Mouse (Mus musculus) MEL (cell line): ENCODE measurements at regions not wholly inside any gene's neighbourhood (a gene's known extent, or its start where the extent isn't known, plus 50 kb on each side); places are given as distances from the start of the nearest gene placed in this dataset.

Experiments
- DNase-seq: peaks from one replicate; pipeline ENCODE4 v3.0.0; 2011; ENCODE audit warnings: low read depth, low spot score
- H3K27ac ChIP-seq: 2 replicates; pipeline ENCODE4 v1.5.1; 2012; ENCODE audit warnings: low read depth, mild to moderate bottlenecking, control low read depth, low read length, moderate library complexity; ENCODE audit not compliant: control insufficient read depth
- H3K27me3 ChIP-seq, 2 experiments: fragments of 150-350 bp in 1 of 2; sonication (generic) in 1 of 2; 2 replicates each; pipeline ENCODE4 v1.6.1; 2012; ENCODE audit warnings: low read length in 2 of 2, mild to moderate bottlenecking in 2 of 2, improper control_type of control experiment in 1 of 2, moderate library complexity in 1 of 2; ENCODE audit not compliant: insufficient read depth in 2 of 2, control insufficient read depth in 1 of 2
- H3K36me3 ChIP-seq, 2 experiments: 2 replicates each; pipeline ENCODE4 v1.6.1; 2012 to 2014; ENCODE audit warnings: low read length in 2 of 2, improper control_type of control experiment in 1 of 2, inconsistent platforms in 1 of 2, mild to moderate bottlenecking in 1 of 2; ENCODE audit not compliant: insufficient read depth in 2 of 2, control insufficient read depth in 1 of 2
- H3K4me1 ChIP-seq, 2 experiments: fragments of 150-350 bp in 1 of 2; sonication (generic) in 1 of 2; 2 replicates each; pipeline ENCODE4 v1.6.1; 2012; ENCODE audit warnings: low read length in 2 of 2, improper control_type of control experiment in 1 of 2, mild to moderate bottlenecking in 1 of 2; ENCODE audit not compliant: insufficient read depth in 2 of 2, control insufficient read depth in 1 of 2
- H3K4me3 ChIP-seq, 2 experiments: fragments of 150-350 bp in 1 of 2; sonication (generic) in 1 of 2; 2 replicates each; pipeline ENCODE4 v1.5.1; 2012; ENCODE audit warnings: low read depth in 2 of 2, low read length in 2 of 2, mild to moderate bottlenecking in 2 of 2, moderate library complexity in 2 of 2, control low read depth in 1 of 2, improper control_type of control experiment in 1 of 2; ENCODE audit not compliant: control insufficient read depth in 1 of 2, insufficient read depth in 1 of 2
- H3K79me2 ChIP-seq: 2 replicates; pipeline ENCODE4 v1.6.1; 2012; ENCODE audit warnings: mild to moderate bottlenecking, low read length, moderate library complexity; ENCODE audit not compliant: control insufficient read depth, poor library complexity, insufficient read depth
- H3K9ac ChIP-seq: 2 replicates; pipeline ENCODE4 v1.6.1; 2012; ENCODE audit warnings: low read depth, mild to moderate bottlenecking, control low read depth, low read length, moderate library complexity; ENCODE audit not compliant: control insufficient read depth, poor library complexity, severe bottlenecking
- H3K9me3 ChIP-seq: fragments of 150-350 bp; sonication (generic); replicated peaks from 2 replicates; pipeline ENCODE4 v1.6.1; 2012; ENCODE audit warnings: mild to moderate bottlenecking, low read length, improper control_type of control experiment, moderate library complexity; ENCODE audit not compliant: insufficient read depth
- CHD1 ChIP-seq: IDR thresholded peaks from 2 replicates; pipeline ENCODE4 v1.6.1; 2012; ENCODE audit warnings: low read depth, mild to moderate bottlenecking, inconsistent platforms, low read length, improper control_type of control experiment
- CTCF ChIP-seq, 3 experiments: IDR thresholded peaks in 2 of 3; conservative IDR thresholded peaks in 1 of 3; 2 replicates each; pipeline ENCODE4 v1.5.1; 2011 to 2012; ENCODE audit warnings: low read length in 3 of 3, low read depth in 2 of 3, mild to moderate bottlenecking in 2 of 3, improper control_type of control experiment in 1 of 3, inconsistent platforms in 1 of 3, mixed read lengths in 1 of 3, moderate library complexity in 1 of 3; ENCODE audit not compliant: control insufficient read depth in 1 of 3, insufficient read depth in 1 of 3, poor library complexity in 1 of 3, severe bottlenecking in 1 of 3
- E2F4 ChIP-seq: IDR thresholded peaks from 2 replicates; pipeline ENCODE4 v1.6.1; 2011; ENCODE audit warnings: low read depth, low read length, improper control_type of control experiment, borderline replicate concordance
- ELF1 ChIP-seq: IDR thresholded peaks from 2 replicates; pipeline ENCODE4 v1.6.1; 2014; ENCODE audit warnings: low read depth, mild to moderate bottlenecking, inconsistent platforms, low read length, improper control_type of control experiment, moderate library complexity
- ETS1 ChIP-seq: IDR thresholded peaks from 2 replicates; pipeline ENCODE4 v1.6.1; 2012; ENCODE audit warnings: low read depth, mild to moderate bottlenecking, inconsistent platforms, low read length, improper control_type of control experiment, moderate library complexity
- GATA1 ChIP-seq: IDR thresholded peaks from 2 replicates; pipeline ENCODE4 v1.6.1; 2011; ENCODE audit warnings: low read depth, low read length, improper control_type of control experiment
- HCFC1 ChIP-seq: IDR thresholded peaks from 2 replicates; pipeline ENCODE4 v1.6.1; 2012; ENCODE audit warnings: low read depth, mild to moderate bottlenecking, inconsistent platforms, low read length, improper control_type of control experiment, moderate library complexity
- KAT2A ChIP-seq: conservative IDR thresholded peaks from 2 replicates; pipeline ENCODE4 v1.6.1; 2012; ENCODE audit warnings: low read depth, low read length, improper control_type of control experiment, inconsistent platforms
- MAX ChIP-seq: IDR thresholded peaks from 2 replicates; pipeline ENCODE4 v1.6.1; 2011; ENCODE audit warnings: low read length, improper control_type of control experiment
- MAZ ChIP-seq: IDR thresholded peaks from 2 replicates; pipeline ENCODE4 v1.6.1; 2012; ENCODE audit warnings: low read depth, mild to moderate bottlenecking, inconsistent platforms, low read length, improper control_type of control experiment
- MEF2A ChIP-seq: IDR thresholded peaks from 2 replicates; pipeline ENCODE4 v1.6.1; 2014; ENCODE audit warnings: low read depth, mild to moderate bottlenecking, inconsistent platforms, low read length, improper control_type of control experiment; ENCODE audit not compliant: poor library complexity, insufficient replicate concordance, severe bottlenecking; ENCODE audit errors: extremely low read depth
- MYB ChIP-seq: IDR thresholded peaks from 2 replicates; pipeline ENCODE4 v1.6.1; 2011; ENCODE audit warnings: mild to moderate bottlenecking, low read depth, low read length, improper control_type of control experiment
- NRF1 ChIP-seq: IDR thresholded peaks from 2 replicates; pipeline ENCODE4 v1.6.1; 2014; ENCODE audit warnings: low read depth, mild to moderate bottlenecking, inconsistent platforms, low read length, improper control_type of control experiment, moderate library complexity; ENCODE audit not compliant: poor library complexity, insufficient read depth, severe bottlenecking
- POLR2A ChIP-seq, 2 experiments: IDR thresholded peaks; 2 replicates each; pipeline ENCODE4 v1.6.1; 2011 to 2012; ENCODE audit warnings: low read length in 2 of 2, mild to moderate bottlenecking in 2 of 2, control low read depth in 1 of 2, improper control_type of control experiment in 1 of 2, low read depth in 1 of 2, moderate library complexity in 1 of 2; ENCODE audit not compliant: control insufficient read depth in 1 of 2, insufficient read depth in 1 of 2, poor library complexity in 1 of 2
- POLR2AphosphoS2 ChIP-seq: IDR thresholded peaks from 2 replicates; pipeline ENCODE4 v1.6.1; 2011; ENCODE audit warnings: low read length, improper control_type of control experiment
- POLR2AphosphoS5 ChIP-seq: IDR thresholded peaks from 2 replicates; pipeline ENCODE4 v1.6.1; 2012; ENCODE audit warnings: low read depth, borderline replicate concordance, mild to moderate bottlenecking, inconsistent platforms, low read length, moderate library complexity, mixed read lengths
- SIN3A ChIP-seq: IDR thresholded peaks from 2 replicates; pipeline ENCODE4 v1.6.1; 2012; ENCODE audit warnings: low read length, improper control_type of control experiment, inconsistent platforms
- TBP ChIP-seq: IDR thresholded peaks from 2 replicates; pipeline ENCODE4 v1.8.0; 2011; ENCODE audit warnings: low read depth, low read length, improper control_type of control experiment
- TCF12 ChIP-seq: IDR thresholded peaks from 2 replicates; pipeline ENCODE4 v1.6.1; 2014; ENCODE audit warnings: low read depth, mild to moderate bottlenecking, inconsistent platforms, low read length, improper control_type of control experiment, moderate library complexity
- UBTF ChIP-seq: IDR thresholded peaks from 2 replicates; pipeline ENCODE4 v1.6.1; 2012; ENCODE audit warnings: low read depth, mild to moderate bottlenecking, inconsistent platforms, low read length, improper control_type of control experiment, moderate library complexity, borderline replicate concordance; ENCODE audit not compliant: insufficient read depth
- USF1 ChIP-seq: IDR thresholded peaks from 2 replicates; pipeline ENCODE4 v1.6.1; 2014; ENCODE audit warnings: low read depth, mild to moderate bottlenecking, inconsistent platforms, low read length, improper control_type of control experiment, moderate library complexity
- USF2 ChIP-seq, 2 experiments: IDR thresholded peaks; 2 replicates each; pipeline ENCODE4 v1.6.1; 2011 to 2012; ENCODE audit warnings: improper control_type of control experiment in 2 of 2, low read length in 2 of 2, borderline replicate concordance in 1 of 2, inconsistent platforms in 1 of 2, low read depth in 1 of 2, mild to moderate bottlenecking in 1 of 2; ENCODE audit not compliant: insufficient read depth in 1 of 2
- ZC3H11A ChIP-seq: IDR thresholded peaks from 2 replicates; pipeline ENCODE4 v1.6.1; 2012; ENCODE audit warnings: low read depth, mild to moderate bottlenecking, inconsistent platforms, low read length, improper control_type of control experiment
- ZKSCAN1 ChIP-seq: IDR thresholded peaks from 2 replicates; pipeline ENCODE4 v1.6.1; 2012; ENCODE audit warnings: low read depth, mild to moderate bottlenecking, inconsistent platforms, low read length, improper control_type of control experiment, moderate library complexity
- ZNF384 ChIP-seq: IDR thresholded peaks from 2 replicates; pipeline ENCODE4 v1.6.1; 2012; ENCODE audit warnings: low read depth, mild to moderate bottlenecking, inconsistent platforms, low read length, improper control_type of control experiment

GRCm38 (mm10) chr8:80204678-80205654 is 147.2 kb upstream of the Hhip start:
- Histone ChIP-seq H3K27me3 (no peaks in the 10 kb centered on the region), H3K36me3 (no peaks in the 10 kb centered on the region), H3K4me3 (no peak overlapping the region), H3K9ac (no peak overlapping the region), H3K79me2 (no peaks in the 10 kb centered on the region), H3K9me3 (no peaks in the 10 kb centered on the region), H3K4me1 (no peaks in the 10 kb centered on the region), H3K27ac (no peak overlapping the region)
- DNase-seq = no peak
- TF ChIP-seq ETS1 = no peak
- TF ChIP-seq ZNF384 = no peak
- TF ChIP-seq USF1 = no peak
- no peak for TF ChIP-seq TCF12
- no peak for TF ChIP-seq HCFC1
- TF ChIP-seq TBP = no peak
- no peak for TF ChIP-seq ELF1
- TF ChIP-seq UBTF = no peak
- no peak for TF ChIP-seq KAT2A
- TF ChIP-seq MAZ = no peak
- no peak for TF ChIP-seq MYB
- TF ChIP-seq POLR2AphosphoS5 = no peak
- TF ChIP-seq CHD1 = no peak
- TF ChIP-seq POLR2A (IDR thresholded peaks at IDR 0.05; ENCODE audit: control insufficient read depth in 1 of 2, insufficient read depth in 1 of 2, low read depth in 1 of 2, low read length in 2 of 2, poor library complexity in 1 of 2) = no peak
- TF ChIP-seq ZKSCAN1 = no peak
- TF ChIP-seq, all 39 proteins: peak for 0

- DNase-seq = no peak
- H3K36me3 ChIP-seq = no peaks in the 10 kb centered on the region
- no peaks in the 10 kb centered on the region for H3K4me1 ChIP-seq
Measured at GRCm38 (mm10) chr8:80203769-80204677, 146.2 kb upstream of the Hhip start.

More at GRCm38 (mm10) chr8:80203769-80204677, 146.2 kb upstream of the Hhip start:
- Histone ChIP-seq H3K27me3 (no peaks in the 10 kb centered on the region), H3K79me2 (no peaks in the 10 kb centered on the region), H3K9ac (no peak overlapping the region), H3K4me3 (no peak overlapping the region), H3K9me3 (no peaks in the 10 kb centered on the region), H3K27ac (no peak overlapping the region)
- no peak for TF ChIP-seq MEF2A
- TF ChIP-seq E2F4 = no peak
- no peak for TF ChIP-seq ZKSCAN1
- TF ChIP-seq MAZ = no peak
- no peak for TF ChIP-seq NRF1
- no peak for TF ChIP-seq ETS1
- TF ChIP-seq MAX = no peak
- TF ChIP-seq GATA1 = no peak
- no peak for TF ChIP-seq CTCF (IDR thresholded peaks at IDR 0.05 in 2 of 3, conservative IDR thresholded peaks at IDR 0.05 in 1 of 3; ENCODE audit: control insufficient read depth in 1 of 3, insufficient read depth in 1 of 3, low read depth in 2 of 3, low read length in 3 of 3, poor library complexity in 1 of 3, severe bottlenecking in 1 of 3)
- TF ChIP-seq SIN3A = no peak
- TF ChIP-seq POLR2AphosphoS2 = no peak
- TF ChIP-seq ZNF384 = no peak
- no peak for TF ChIP-seq TCF12
- no peak for TF ChIP-seq ZC3H11A
- TF ChIP-seq USF2 (IDR thresholded peaks at IDR 0.05; ENCODE audit: borderline replicate concordance in 1 of 2, insufficient read depth in 1 of 2, low read depth in 1 of 2, low read length in 2 of 2) = no peak
